Mouse (Mus musculus) CH12.LX (cell line): ENCODE results near the gene Zfp592. TPM values are rescaled to one million over a fixed set of nuclear protein-coding genes. Genes with fewer than 3 reads are reported as not detected.

Experiments
- DNase-seq: peaks from one replicate; pipeline ENCODE4 v3.0.0-alpha.2; 2013; ENCODE audit errors: extremely low read depth
- H3K27ac ChIP-seq: 2 replicates; pipeline ENCODE4 v1.5.1; 2012; ENCODE audit warnings: low read depth, mild to moderate bottlenecking, control low read depth, moderate library complexity; ENCODE audit not compliant: insufficient read depth
- H3K27me3 ChIP-seq: replicated peaks from 2 replicates; pipeline ENCODE3; 2012; ENCODE audit warnings: inconsistent platforms
- H3K36me3 ChIP-seq, 2 experiments: replicated peaks in 1 of 2; 2 replicates each; pipeline versions ENCODE3 to v1.6.1; 2012; ENCODE audit warnings: inconsistent platforms in 1 of 2, low read length in 1 of 2, mild to moderate bottlenecking in 1 of 2, mixed read lengths in 1 of 2, moderate library complexity in 1 of 2; ENCODE audit not compliant: control insufficient read depth in 1 of 2, insufficient read depth in 1 of 2
- H3K4me1 ChIP-seq, 2 experiments: 2 replicates each; pipeline ENCODE4 v1.6.1; 2012; ENCODE audit warnings: inconsistent platforms in 1 of 2, moderate library complexity in 1 of 2; ENCODE audit not compliant: insufficient read depth in 2 of 2, control insufficient read depth in 1 of 2
- H3K4me2 ChIP-seq: 2 replicates; pipeline ENCODE4 v1.6.1; 2012; ENCODE audit warnings: low read depth, mild to moderate bottlenecking, control low read depth; ENCODE audit not compliant: poor library complexity, insufficient read depth, severe bottlenecking
- H3K4me3 ChIP-seq, 3 experiments: fragments of 150-350 bp in 1 of 3; sonication (generic) in 1 of 3; replicated peaks in 1 of 3; 2 replicates each; pipeline versions ENCODE3 to v1.5.1; 2011 to 2012; ENCODE audit warnings: low read depth in 2 of 3, low read length in 2 of 3, mild to moderate bottlenecking in 2 of 3, moderate library complexity in 2 of 3, control low read depth in 1 of 3, improper control_type of control experiment in 1 of 3, inconsistent platforms in 1 of 3, mixed read lengths in 1 of 3; ENCODE audit not compliant: poor library complexity in 1 of 3
- H3K79me2 ChIP-seq: replicated peaks from 2 replicates; pipeline ENCODE4 v1.6.1; 2012; ENCODE audit warnings: mild to moderate bottlenecking, moderate library complexity; ENCODE audit not compliant: control insufficient read depth, poor library complexity, insufficient read depth, severe bottlenecking; ENCODE audit errors: extremely low read depth
- H3K9ac ChIP-seq: 2 replicates; pipeline ENCODE4 v1.6.1; 2012; ENCODE audit warnings: low read depth, mild to moderate bottlenecking, control low read depth, moderate library complexity; ENCODE audit not compliant: insufficient read depth
- H3K9me3 ChIP-seq: replicated peaks from 2 replicates; pipeline ENCODE3; 2012; ENCODE audit warnings: low read length, inconsistent platforms, mixed read lengths
- BHLHE40 ChIP-seq: IDR thresholded peaks from 2 replicates; pipeline ENCODE4 v1.6.1; 2011; ENCODE audit warnings: mild to moderate bottlenecking, low read depth, low read length, improper control_type of control experiment
- CHD1 ChIP-seq: IDR thresholded peaks from 2 replicates; pipeline ENCODE4 v1.6.1; 2012; ENCODE audit warnings: low read depth, low read length, improper control_type of control experiment, inconsistent platforms
- CHD2 ChIP-seq: IDR thresholded peaks from 2 replicates; pipeline ENCODE4 v1.6.1; 2011; ENCODE audit warnings: low read length, improper control_type of control experiment
- E2F4 ChIP-seq: IDR thresholded peaks from 2 replicates; pipeline ENCODE4 v1.6.1; 2011; ENCODE audit warnings: low read depth, low read length, improper control_type of control experiment; ENCODE audit not compliant: insufficient replicate concordance
- ELF1 ChIP-seq: IDR thresholded peaks from 2 replicates; pipeline ENCODE4 v1.6.1; 2014; ENCODE audit warnings: low read depth, mild to moderate bottlenecking, inconsistent platforms, low read length, improper control_type of control experiment
- EP300 ChIP-seq: IDR thresholded peaks from 2 replicates; pipeline ENCODE4 v1.6.1; 2011; ENCODE audit warnings: low read length, improper control_type of control experiment
- HCFC1 ChIP-seq: IDR thresholded peaks from 2 replicates; pipeline ENCODE4 v1.6.1; 2012; ENCODE audit warnings: low read depth, mild to moderate bottlenecking, inconsistent platforms, low read length, improper control_type of control experiment
- KAT2A ChIP-seq: IDR thresholded peaks from 2 replicates; pipeline ENCODE4 v1.6.1; 2012; ENCODE audit warnings: low read length, improper control_type of control experiment, inconsistent platforms; ENCODE audit not compliant: insufficient replicate concordance
- MAFK ChIP-seq: IDR thresholded peaks from 2 replicates; pipeline ENCODE4 v1.6.1; 2011; ENCODE audit warnings: low read length, improper control_type of control experiment; ENCODE audit not compliant: insufficient replicate concordance
- MAX ChIP-seq: IDR thresholded peaks from 2 replicates; pipeline ENCODE4 v1.6.1; 2011; ENCODE audit warnings: low read length, improper control_type of control experiment
- MEF2A ChIP-seq: IDR thresholded peaks from 2 replicates; pipeline ENCODE4 v1.6.1; 2014; ENCODE audit warnings: low read depth, mild to moderate bottlenecking, inconsistent platforms, low read length, improper control_type of control experiment, borderline replicate concordance
- MYC ChIP-seq: IDR thresholded peaks from 2 replicates; pipeline ENCODE4 v1.6.1; 2011; ENCODE audit warnings: low read depth, mild to moderate bottlenecking, improper control_type of control experiment, low read length
- NELFE ChIP-seq: IDR thresholded peaks from 2 replicates; pipeline ENCODE4 v1.6.1; 2011; ENCODE audit warnings: low read depth, low read length, improper control_type of control experiment
- NRF1 ChIP-seq: IDR thresholded peaks from 2 replicates; pipeline ENCODE4 v1.6.1; 2014; ENCODE audit warnings: low read depth, mild to moderate bottlenecking, inconsistent platforms, low read length, improper control_type of control experiment, moderate library complexity
- PAX5 ChIP-seq: IDR thresholded peaks from 2 replicates; pipeline ENCODE4 v1.6.1; 2012; ENCODE audit warnings: low read length, inconsistent platforms, mixed read lengths
- POLR2AphosphoS2 ChIP-seq: IDR thresholded peaks from 2 replicates; pipeline ENCODE4 v1.6.1; 2011; ENCODE audit warnings: low read depth, low read length, improper control_type of control experiment
- RAD21 ChIP-seq: IDR thresholded peaks from 2 replicates; pipeline ENCODE4 v1.6.1; 2011; ENCODE audit warnings: low read depth, mild to moderate bottlenecking, low read length, improper control_type of control experiment, moderate library complexity
- SIN3A ChIP-seq: IDR thresholded peaks from 2 replicates; pipeline ENCODE4 v1.6.1; 2012; ENCODE audit warnings: low read length, improper control_type of control experiment, inconsistent platforms
- UBTF ChIP-seq: IDR thresholded peaks from 2 replicates; pipeline ENCODE4 v1.6.1; 2012; ENCODE audit warnings: low read depth, mild to moderate bottlenecking, inconsistent platforms, low read length, improper control_type of control experiment, moderate library complexity
- ZC3H11A ChIP-seq: IDR thresholded peaks from 2 replicates; pipeline ENCODE4 v1.6.1; 2012; ENCODE audit warnings: low read depth, mild to moderate bottlenecking, inconsistent platforms, low read length, improper control_type of control experiment
- dilution Hi-C: fragments of 300-500 bp; cut with MboI; formaldehyde crosslinking; loops from 2 replicates; pipeline ENCODE4 v1.14.3; 2020; ENCODE audit warnings: low sequenced_read_pairs; ENCODE audit not compliant: extremely low pct_unique_long_range_greater_than_20kb, extremely low pct_ligation_motif_present
- in situ Hi-C: fragments of 300-500 bp; cut with MboI; formaldehyde crosslinking; loops from 3 replicates; pipeline ENCODE4 v1.14.3; 2019; ENCODE audit warnings: low sequenced_read_pairs, low pct_ligation_motif_present, low pct_unique_long_range_greater_than_20kb, mixed read lengths
- polyA plus RNA-seq: library from polyadenylated mRNA; unstranded; fragments of >175 nt; gene quantifications from 2 replicates; pipeline ENCODE4 v1.2.1, GENCODE M21; 2012; ENCODE audit warnings: low read depth; ENCODE audit not compliant: insufficient read length
- total RNA-seq, 2 experiments: library from RNA; depleted of rRNA; stranded (reverse); fragments of 300-350 nt in 1 of 2; fragments of >200 nt in 1 of 2; gene quantifications; 2 replicates each; pipeline ENCODE4 v1.2.3; 2012 to 2014

Gene Zfp592
- total and polyA plus RNA-seq, 3 experiments, result 7.8 to 23.6 (median 10.1) TPM

DNA sequence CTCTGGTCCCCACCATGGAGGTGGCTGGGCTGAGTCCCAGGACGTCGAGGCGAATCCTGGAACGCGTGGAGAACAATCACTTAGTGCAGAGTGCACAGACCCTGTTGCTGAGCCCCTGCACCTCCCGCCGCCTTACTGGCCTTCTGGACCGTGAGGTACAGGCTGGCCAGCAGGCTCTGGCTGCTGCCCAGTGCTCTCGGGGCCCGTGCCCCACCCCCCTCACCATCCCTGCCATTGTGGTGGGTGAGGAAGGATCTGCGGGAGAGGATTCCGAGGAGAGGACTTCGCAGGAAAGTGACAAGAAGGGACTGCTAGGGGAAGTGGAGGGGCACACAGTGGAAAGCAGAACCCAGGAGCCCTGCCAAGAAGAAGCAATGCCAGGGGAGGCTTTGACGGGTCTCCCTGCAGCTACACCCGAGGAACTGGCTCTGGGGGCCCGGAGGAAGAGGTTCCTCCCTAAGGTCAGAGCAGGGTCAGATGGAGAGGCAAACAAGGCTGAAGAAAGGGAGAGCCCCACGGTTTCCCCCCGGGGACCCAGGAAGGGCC, 100.0 kb downstream of the Zfp592 start:
- no peak for TF ChIP-seq RAD21
- no peak for TF ChIP-seq MAFK
- TF ChIP-seq CHD1, result no peak
- TF ChIP-seq BHLHE40, result no peak
- no peak for TF ChIP-seq POLR2AphosphoS2

GRCm38 (mm10) chr7:81094104-81094757, 100.8 kb downstream of the Zfp592 start:
- dilution Hi-C loops, result no loop called here
- H3K27me3 ChIP-seq, result no peaks in the 10 kb centered on the region
- in situ Hi-C loops, result no loop called here
- peaks cover 0 to 2% of the 10 kb centered on the region in 2 experiments for H3K36me3 ChIP-seq
- peaks cover 7 to 24% of the 10 kb centered on the region in 2 experiments for H3K4me1 ChIP-seq
- no peak for TF ChIP-seq MAX
- TF ChIP-seq KAT2A, result no peak
- TF ChIP-seq HCFC1, result no peak
- TF ChIP-seq NELFE, result no peak
- no peak for TF ChIP-seq RAD21
- TF ChIP-seq EP300, result no peak
- TF ChIP-seq CHD2, result no peak
- TF ChIP-seq MAFK, result no peak
- no peak for TF ChIP-seq E2F4
- no peak for TF ChIP-seq ZC3H11A
- no peak for TF ChIP-seq PAX5
- TF ChIP-seq SIN3A, result no peak
- TF ChIP-seq ELF1, result no peak
- no peak for TF ChIP-seq NRF1
- TF ChIP-seq UBTF, result no peak
- no peak for TF ChIP-seq MEF2A
- TF ChIP-seq POLR2AphosphoS2, result no peak
- no peak for TF ChIP-seq MYC
- no peak overlapping the region for H3K9ac ChIP-seq
- no peak overlapping the region for H3K27ac ChIP-seq
- H3K79me2 ChIP-seq, result no peaks in the 10 kb centered on the region
- H3K4me3 ChIP-seq, result peak overlapping the region in 1 of 3 experiments; percentile 34
- no peak overlapping the region for H3K4me2 ChIP-seq
- no peaks in the 10 kb centered on the region for H3K9me3 ChIP-seq
- no peak for DNase-seq

More for the DNA sequence above, 100.0 kb downstream of the Zfp592 start:
- H3K9ac ChIP-seq, result no peak overlapping the region
- no peaks in the 10 kb centered on the region for H3K9me3 ChIP-seq
- H3K27me3 ChIP-seq, result no peaks in the 10 kb centered on the region
- peak overlapping the region in 1 of 3 experiments; percentile 34 for H3K4me3 ChIP-seq
- dilution Hi-C loops (no loop called here), in situ Hi-C loops (no loop called here)
- no peaks in the 10 kb centered on the region for H3K79me2 ChIP-seq
- no peak overlapping the region for H3K4me2 ChIP-seq
- H3K36me3 ChIP-seq, result peaks cover 0 to 2% of the 10 kb centered on the region in 2 experiments
- H3K27ac ChIP-seq, result no peak overlapping the region
- H3K4me1 ChIP-seq, result peaks cover 7 to 24% of the 10 kb centered on the region in 2 experiments
- peak; percentile 30 for DNase-seq

Other genes with a start within 250 kb of the Zfp592 start
- gene Iqgap1, start 167.7 kb upstream of the Zfp592 start, total RNA-seq (2012; rRNA removed), result 77.0 and 87.5 TPM in 2 replicates
- 43.1 and 49.6 TPM in 2 replicates for gene Iqgap1, start 167.7 kb upstream of the Zfp592 start, total RNA-seq (2014; rRNA removed)
- 83.1 and 126 TPM in 2 replicates for gene Iqgap1, start 167.7 kb upstream of the Zfp592 start, polyA plus RNA-seq
- 2.3 and 3.7 TPM in 2 replicates for gene Zscan2, start 132.8 kb upstream of the Zfp592 start, total RNA-seq (2012; rRNA removed)
- 0.82 and 1.3 TPM in 2 replicates for gene Zscan2, start 132.8 kb upstream of the Zfp592 start, total RNA-seq (2014; rRNA removed)
- 1.7 TPM in 2 replicates for gene Zscan2, start 132.8 kb upstream of the Zfp592 start, polyA plus RNA-seq
- gene Wdr73, start 92.4 kb upstream of the Zfp592 start, total RNA-seq (2012; rRNA removed), result 42.4 and 48.9 TPM in 2 replicates
- 55.7 and 64.2 TPM in 2 replicates for gene Wdr73, start 92.4 kb upstream of the Zfp592 start, total RNA-seq (2014; rRNA removed)
- gene Wdr73, start 92.4 kb upstream of the Zfp592 start, polyA plus RNA-seq, result 44.6 and 48.1 TPM in 2 replicates
- gene Nmb, start 88.6 kb upstream of the Zfp592 start, total RNA-seq (2012; rRNA removed), result 0.47 and 0.67 TPM in 2 replicates
- gene Nmb, start 88.6 kb upstream of the Zfp592 start, total RNA-seq (2014; rRNA removed), result 0.66 TPM in 1 of 2 replicates, not detected in the other
- 0.47 and 1.1 TPM in 2 replicates for gene Nmb, start 88.6 kb upstream of the Zfp592 start, polyA plus RNA-seq
- 93.5 and 105 TPM in 2 replicates for gene Sec11a, start 45.9 kb upstream of the Zfp592 start, total RNA-seq (2012; rRNA removed)
- gene Sec11a, start 45.9 kb upstream of the Zfp592 start, total RNA-seq (2014; rRNA removed), result 141 and 143 TPM in 2 replicates
- gene Sec11a, start 45.9 kb upstream of the Zfp592 start, polyA plus RNA-seq, result 126 and 142 TPM in 2 replicates
- gene Alpk3, start 63.9 kb downstream of the Zfp592 start, total RNA-seq (2012; rRNA removed), result 0.13 and 0.64 TPM in 2 replicates
- gene Alpk3, start 63.9 kb downstream of the Zfp592 start, total RNA-seq (2014; rRNA removed), result 0.08 and 0.13 TPM in 2 replicates
- 1.1 and 1.6 TPM in 2 replicates for gene Alpk3, start 63.9 kb downstream of the Zfp592 start, polyA plus RNA-seq
- 0.04 TPM in 1 of 2 replicates, not detected in the other for gene Slc28a1, start 121.1 kb downstream of the Zfp592 start, total RNA-seq (2012; rRNA removed)
- not detected in 2 replicates for gene Slc28a1, start 121.1 kb downstream of the Zfp592 start, total RNA-seq (2014; rRNA removed)
- 0.13 and 0.22 TPM in 2 replicates for gene Slc28a1, start 121.1 kb downstream of the Zfp592 start, polyA plus RNA-seq
- 8.1 and 9.1 TPM in 2 replicates for gene Pde8a, start 219.9 kb downstream of the Zfp592 start, total RNA-seq (2012; rRNA removed)
- gene Pde8a, start 219.9 kb downstream of the Zfp592 start, total RNA-seq (2014; rRNA removed), result 8.0 and 8.3 TPM in 2 replicates
- gene Pde8a, start 219.9 kb downstream of the Zfp592 start, polyA plus RNA-seq, result 22.7 and 24.0 TPM in 2 replicates